Mouse (Mus musculus) ES-E14 (cell line): ENCODE data around the gene Gm2174.

Experiments
- HCFC1 ChIP-seq: IDR thresholded peaks from 2 replicates; pipeline ENCODE4 v1.6.1; 2012; ENCODE audit warnings: low read length, inconsistent platforms, borderline replicate concordance; ENCODE audit not compliant: insufficient read depth
- MAFK ChIP-seq: IDR thresholded peaks from 2 replicates; pipeline ENCODE4 v1.6.1; 2014; ENCODE audit warnings: mild to moderate bottlenecking, low read depth, low read length, inconsistent platforms; ENCODE audit not compliant: insufficient read depth

DNA sequence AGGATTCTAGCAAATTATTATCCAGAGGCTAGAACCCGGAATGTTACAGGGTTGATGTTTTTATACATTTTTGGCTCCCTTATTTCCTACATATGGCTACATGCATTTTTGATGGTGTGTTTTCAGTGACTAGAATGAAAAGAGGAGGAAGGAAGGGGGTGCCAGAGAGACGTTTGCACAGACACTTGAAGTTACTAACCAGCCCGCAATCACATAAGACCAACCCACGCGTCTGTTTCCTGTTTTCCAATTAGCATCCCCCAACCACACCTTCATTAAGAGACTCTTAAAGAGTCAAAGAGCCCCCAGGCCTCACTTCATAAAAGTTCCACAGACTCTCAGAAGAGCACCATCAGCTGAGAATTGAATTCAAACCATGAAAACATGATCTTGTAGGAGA lies 41.6 kb upstream of the Gm2174 start:
- no peak for TF ChIP-seq HCFC1
- TF ChIP-seq MAFK = no peak
